Mouse (Mus musculus): Measurements from ENCODE around the gene Sat2.

- TF ChIP-seq CTCF (IDR thresholded peaks at IDR 0.05; ENCODE audit: low read depth) (no peak), EP300 (IDR thresholded peaks at IDR 0.05; ENCODE audit: low read depth) (no peak)
These were observed 41.3 kb downstream of the Sat2 start for GRCm38 (mm10) chr11:69662967-69663671.

All from liver, postnatal 0 days (tissue).